Mouse (Mus musculus) adipocyte (in vitro differentiated cells): ENCODE measurements at regions not wholly inside any gene's neighbourhood (a gene's known extent, or its start where the extent isn't known, plus 50 kb on each side); places are given as distances from the start of the nearest gene placed in this dataset.
"Not testable (repeated sequence)": the region's sequence is repeated elsewhere in the genome, so short reads cannot be mapped to it uniquely, and the experiment has no call there.

Source experiments
- DNase-seq: peaks from one replicate; pipeline ENCODE4 v3.0.0-alpha.2; 2016; ENCODE audit warnings: low spot score

DNA sequence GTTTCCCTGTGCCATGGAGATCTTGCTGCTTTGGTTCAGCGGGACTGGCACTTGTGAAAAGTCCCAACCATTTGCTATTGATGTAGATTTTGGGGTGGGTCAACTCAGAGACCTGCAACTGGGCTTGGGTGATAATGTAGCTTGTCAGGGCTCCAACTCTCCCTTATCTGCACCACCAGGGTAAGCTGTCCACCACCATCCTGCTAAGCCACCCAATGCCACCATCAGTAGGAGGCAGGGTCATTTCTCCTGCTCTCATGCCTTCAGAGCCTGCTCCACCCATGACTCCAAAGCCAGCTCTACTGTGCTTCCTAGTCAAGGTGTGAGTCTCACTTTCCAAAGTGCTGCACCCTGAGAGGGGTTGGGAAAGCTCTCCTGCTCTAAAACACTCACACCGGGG lies 776.2 kb downstream of the Diaph2 start:
- no peak for DNase-seq

- DNase-seq = peak; percentile 40
Observed at GRCm38 (mm10) chrX:130533171-130534156, 783.9 kb downstream of the Diaph2 start.

GRCm38 (mm10) chrX:130538771-130539170 lies 789.2 kb downstream of the Diaph2 start:
- not testable (repeated sequence) for DNase-seq

- no peak for DNase-seq
Observed at GRCm38 (mm10) chrX:130548001-130548400, 798.5 kb downstream of the Diaph2 start.

DNA sequence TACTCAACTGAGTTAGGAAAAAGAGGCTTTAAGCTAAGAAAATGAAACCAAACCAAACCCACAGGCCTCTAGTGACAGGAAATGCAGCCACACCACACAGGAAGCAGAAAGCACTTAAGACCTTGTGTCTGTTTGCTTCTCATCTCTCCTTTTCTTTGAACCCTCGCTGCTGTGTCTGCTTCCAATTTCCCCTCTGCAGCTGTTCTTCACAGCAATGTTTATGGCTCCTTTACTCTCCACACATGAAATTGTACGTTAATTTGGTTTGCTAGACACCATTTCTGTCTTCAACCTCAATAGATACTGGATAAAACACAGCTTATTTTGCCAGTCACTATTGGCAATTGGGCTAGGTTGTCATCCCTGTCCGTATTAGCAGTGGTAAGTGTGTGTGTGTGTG lies 799.7 kb downstream of the Diaph2 start:
- DNase-seq = no peak

GRCm38 (mm10) chrX:130549925-130550324 lies 800.4 kb downstream of the Diaph2 start:
- DNase-seq = no peak

GRCm38 (mm10) chrX:130557251-130557650 lies 807.7 kb downstream of the Diaph2 start:
- no peak for DNase-seq

- no peak for DNase-seq
Observed at GRCm38 (mm10) chrX:130577706-130578105, 828.2 kb downstream of the Diaph2 start.

DNA sequence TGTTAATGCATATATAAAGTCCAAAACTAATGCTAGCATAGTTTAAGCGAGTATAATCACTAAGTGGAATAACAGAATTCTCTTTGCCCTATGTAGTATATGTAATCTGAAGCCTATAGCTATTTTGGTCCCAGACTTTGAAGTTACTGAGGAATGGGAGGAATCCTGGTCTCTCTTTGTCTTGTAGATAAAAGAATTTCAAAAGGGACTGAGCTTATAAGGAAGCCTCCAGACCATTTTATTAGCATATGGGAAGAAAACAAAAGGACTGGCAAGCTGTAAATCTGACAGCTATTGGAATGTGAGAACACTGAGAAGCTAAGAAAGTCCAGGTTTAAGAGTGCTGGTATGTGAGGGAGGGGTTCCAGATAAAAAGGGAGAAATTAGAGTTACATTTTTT lies 847.1 kb downstream of the Diaph2 start:
- no peak for DNase-seq

DNA sequence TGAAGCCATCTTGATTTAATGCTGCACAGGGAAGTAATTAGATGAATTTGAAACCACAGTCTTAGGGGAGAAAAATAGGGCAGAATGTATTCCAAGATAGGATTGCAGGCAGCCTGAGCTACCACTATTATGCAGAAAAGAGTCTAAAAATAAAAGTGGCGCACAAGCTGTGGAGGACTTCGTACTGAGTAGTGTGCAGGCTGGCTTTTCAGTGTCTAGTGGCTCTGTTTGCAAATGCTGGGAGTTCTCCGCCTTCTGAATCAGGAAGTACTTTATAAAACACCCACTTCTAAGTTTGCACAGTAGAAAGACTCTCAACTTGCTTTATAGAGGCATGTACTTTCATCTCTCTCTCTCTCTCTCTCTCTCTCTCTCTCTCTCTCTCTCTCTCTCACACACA lies 852.4 kb downstream of the Diaph2 start:
- DNase-seq = no peak

DNA sequence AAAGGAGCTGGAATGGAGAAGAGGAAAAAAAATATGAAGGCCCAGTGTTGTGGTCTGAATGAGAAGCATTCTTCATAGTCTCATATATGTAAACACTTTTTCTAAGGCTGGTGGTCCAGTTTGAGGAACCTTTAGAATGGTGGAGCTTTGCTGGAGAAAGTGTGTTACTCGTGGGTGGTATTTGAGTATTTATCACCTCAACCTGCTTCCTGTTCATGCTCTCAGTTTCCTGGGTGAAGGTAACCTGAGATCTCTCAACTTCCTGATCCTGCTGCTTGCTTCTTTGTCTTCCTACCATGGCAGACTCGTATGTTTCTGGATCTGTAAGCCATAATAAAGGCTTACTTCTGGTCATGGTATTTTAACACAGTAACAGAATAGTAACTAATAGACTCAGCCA lies 889.0 kb downstream of the Diaph2 start:
- DNase-seq = no peak

DNA sequence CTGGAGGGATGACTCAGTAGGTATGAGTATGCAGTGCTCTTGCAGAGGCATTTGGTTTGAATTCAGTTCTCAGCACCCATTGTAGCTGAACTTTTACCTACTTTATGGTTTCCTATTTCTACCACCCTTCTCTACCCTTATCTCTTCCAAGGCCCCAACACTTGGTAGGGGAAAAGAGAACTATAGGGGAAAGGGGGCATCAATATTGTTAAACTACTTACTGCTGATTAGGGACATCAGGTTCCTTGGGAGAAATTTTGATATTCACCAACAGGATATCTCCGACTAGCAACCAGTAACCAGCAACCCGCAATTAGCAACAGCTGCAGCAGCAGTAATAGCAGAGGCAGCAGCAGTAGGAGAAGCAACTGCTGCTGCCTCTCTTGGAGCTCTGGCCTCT lies 906.3 kb downstream of the Diaph2 start:
- no peak for DNase-seq

DNA sequence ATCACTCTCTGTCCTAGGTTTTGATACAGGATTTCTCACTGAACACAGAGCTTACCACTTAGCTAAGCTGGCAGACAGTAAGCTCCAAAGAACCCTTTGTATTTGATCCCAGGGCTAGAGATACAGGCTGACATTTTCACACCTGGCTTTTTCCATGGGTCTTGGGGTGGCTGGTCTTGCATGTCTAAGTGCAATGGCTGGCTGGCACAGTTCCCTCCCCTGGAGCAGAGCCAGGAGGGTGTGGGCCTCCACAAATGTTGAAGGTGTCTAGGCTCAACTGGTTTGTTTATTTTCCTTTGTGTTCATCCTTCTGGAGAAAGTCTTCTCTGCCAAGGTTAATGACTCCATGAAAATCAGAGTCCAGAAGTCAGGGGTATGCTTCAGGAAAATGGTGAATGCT lies 934.8 kb downstream of the Diaph2 start:
- DNase-seq = no peak

DNA sequence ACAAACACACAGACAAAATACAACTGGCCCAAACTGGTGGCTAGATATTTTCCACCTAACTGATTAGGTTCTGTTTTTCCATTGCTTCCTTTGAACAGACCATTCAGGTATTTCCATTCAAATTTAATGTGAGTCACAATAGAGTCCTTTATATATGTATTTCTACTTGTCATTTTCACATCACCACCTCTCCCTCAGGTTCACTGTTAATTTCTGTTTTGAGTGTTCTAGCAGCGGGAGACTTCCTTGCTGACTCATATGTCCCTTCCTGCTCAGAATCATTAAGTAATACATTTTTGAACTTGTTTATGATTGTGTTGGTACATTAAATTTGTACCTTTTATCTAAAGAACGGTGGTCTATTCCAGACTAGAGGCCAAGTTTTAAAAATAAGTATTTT lies 959.4 kb downstream of the Diaph2 start:
- no peak for DNase-seq

DNA sequence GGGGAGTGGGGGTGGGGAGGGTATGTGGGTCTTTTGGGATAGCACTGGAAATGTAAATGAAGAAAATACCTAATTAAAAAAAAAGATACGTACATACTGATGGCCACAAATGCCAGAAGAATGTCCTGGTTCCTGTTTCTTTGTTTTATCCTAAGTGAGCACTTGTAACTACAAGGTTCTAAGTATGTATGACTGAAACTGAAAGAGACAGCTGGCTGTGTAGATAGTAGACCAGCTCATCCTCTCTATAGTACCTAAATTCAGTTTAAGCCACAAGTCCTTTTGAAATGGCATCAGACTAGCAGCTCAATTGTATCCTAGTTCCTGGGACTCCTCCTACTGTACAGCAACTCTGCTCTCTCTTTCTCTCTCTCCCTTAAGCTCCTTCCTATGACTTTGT lies 994.6 kb downstream of the Diaph2 start:
- DNase-seq = not testable (repeated sequence)
